ENCODE assay signal across 8 mouse cellular contexts in genomic region chr2:32625873-32626694, GRCm38 (mm10). TPM values are rescaled to one million over a fixed set of nuclear protein-coding genes. Genes with fewer than 3 reads are reported as not detected.
DNase-seq lines count a peak whose midpoint lies in the region; ATAC-seq and TF ChIP-seq lines count a peak whose summit lies in the region.
"Had no signal": no experiment of that assay in that cellular context is flagged by ENCODE, and none has a peak within 500 bp of the region (broad histone marks: within the 10 kb centered on the region; RNA-seq: fewer than 3 reads in every experiment).

No protein-coding gene starts in this region.

- intact Hi-C loops in heart, postnatal 36 days (cut with DNase I) = loop anchor here (10.0 kb wide), 1 partner anchor 229 kb away; no protein-coding TSS in a partner anchor

- DNase-seq in ES-E14 (ENCODE audit: low read depth, low spot score) = no peak
- DNase-seq in adrenal gland, postnatal 14 days = peak; percentile 89
- peak; percentile 63 for DNase-seq in heart, postnatal 36 days
- DNase-seq in limb, embryonic 11.5 days (ENCODE audit: low spot score) = no peak
- peak; percentile 74 for DNase-seq in right cerebral cortex, adult 18-20 months
- no peak for DNase-seq in thymus, postnatal 25 days

- peaks cover under 1% of the 10 kb centered on the region; the same call in 1 of the 2 replicates for H3K36me3 ChIP-seq in ES-E14 (ENCODE audit: control insufficient read depth, insufficient read depth, low read length, poor library complexity, severe bottlenecking)
- no peaks in the 10 kb centered on the region for H3K36me3 ChIP-seq in forebrain, embryonic 13.5 days (ENCODE audit: poor library complexity, severe bottlenecking)
- H3K36me3 ChIP-seq in limb, embryonic 11.5 days (ENCODE audit: control insufficient read depth, insufficient read depth, low read length) = no peaks in the 10 kb centered on the region

- peaks cover 1 to 44% of the 10 kb centered on the region in 2 experiments for H3K4me1 ChIP-seq in ES-E14 (ENCODE audit: control insufficient read depth in 2 of 2, insufficient read depth in 2 of 2, low read length in 2 of 2, poor library complexity in 1 of 2)
- H3K4me1 ChIP-seq in forebrain, embryonic 13.5 days = peaks cover 54% of the 10 kb centered on the region
- peaks cover 46% of the 10 kb centered on the region for H3K4me1 ChIP-seq in limb, embryonic 11.5 days (ENCODE audit: control insufficient read depth, insufficient read depth, low read length)

- no peak overlapping the region for H3K27ac ChIP-seq in ES-E14 (ENCODE audit: insufficient read depth, low read depth, low read length, poor library complexity, severe bottlenecking)
- peak overlapping the region; percentile 83 for H3K27ac ChIP-seq in forebrain, embryonic 13.5 days
- H3K27ac ChIP-seq in limb, embryonic 11.5 days (replicated peaks; ENCODE audit: low read depth, low read length) = peak overlapping the region; percentile 57
- H3K27ac ChIP-seq: macrophage had no signal

- no peak overlapping the region for H3K9ac ChIP-seq in ES-E14 (ENCODE audit: insufficient read depth, low read depth, low read length, poor library complexity, severe bottlenecking)
- H3K9ac ChIP-seq in forebrain, embryonic 13.5 days = peak overlapping the region; percentile 69
- H3K9ac ChIP-seq in limb, embryonic 11.5 days (ENCODE audit: low read length) = 0 out of 2 replicates have a peak overlapping the region, but pooled peaks have one; percentile 5

- no peaks in the 10 kb centered on the region for H3K27me3 ChIP-seq in forebrain, embryonic 13.5 days
- no peaks in the 10 kb centered on the region for H3K27me3 ChIP-seq in limb, embryonic 11.5 days (ENCODE audit: control insufficient read depth, insufficient read depth, low read length)

- in situ Hi-C loops in ES-E14 (cut with MboI; ENCODE audit: low sequenced_read_pairs in 2 of 2, unreplicated experiment in 2 of 2) = no loop called here

- WGBS in forebrain, embryonic 13.5 days = 56% methylated on average over 5 of the region's 5 CpGs
- WGBS in limb, embryonic 11.5 days = 37% methylated on average over 5 of the region's 5 CpGs

- no peak overlapping the region for H3K4me3 ChIP-seq in ES-E14 (ENCODE audit: insufficient read depth in 1 of 2, low read depth in 1 of 2, low read length in 2 of 2, poor library complexity in 1 of 2, severe bottlenecking in 1 of 2)
- peak overlapping the region; percentile 40 for H3K4me3 ChIP-seq in forebrain, embryonic 13.5 days
- no peak overlapping the region for H3K4me3 ChIP-seq in limb, embryonic 11.5 days (ENCODE audit: low read depth, low read length)

- H3K9me3 ChIP-seq in ES-E14 (ENCODE audit: control insufficient read depth, insufficient read depth, low read depth, low read length) = no peaks in the 10 kb centered on the region
- no peaks in the 10 kb centered on the region for H3K9me3 ChIP-seq in forebrain, embryonic 13.5 days (replicated peaks)
- H3K9me3 ChIP-seq in limb, embryonic 11.5 days (ENCODE audit: control insufficient read depth, low read length) = no peaks in the 10 kb centered on the region

- ATAC-seq in forebrain, embryonic 13.5 days = peak; percentile 13; the same call in 1 of the 2 replicates
- ATAC-seq in limb, embryonic 11.5 days (ENCODE audit: insufficient number of reproducible peaks, low FRiP score, low TSS enrichment, low read depth) = no peak

- peak overlapping the region; percentile 69 for H3K4me2 ChIP-seq in forebrain, embryonic 13.5 days
- peak overlapping the region; percentile 37 for H3K4me2 ChIP-seq in limb, embryonic 11.5 days (ENCODE audit: low read depth, severe bottlenecking)

TF ChIP-seq in ES-E14, 5 proteins besides CTCF, POLR2A, EP300 and RAD21:
- TF ChIP-seq HCFC1 (IDR thresholded peaks at IDR 0.05; ENCODE audit: borderline replicate concordance, insufficient read depth, low read length) (no peak), MAFK (IDR thresholded peaks at IDR 0.05; ENCODE audit: insufficient read depth, low read depth, low read length) (peak; percentile 54; the same call in 1 of the 2 replicates)
TF ChIP-seq in ES-E14: peak in this region for 1.

RNA-seq across cellular contexts. Expression of gene Ak1, which starts 4.5 kb away (rescaled TPM):
- total RNA-seq in ES-E14 (2012; rRNA removed) = 77.4 and 90.8 TPM in 2 replicates
- total RNA-seq in adrenal gland, postnatal 14 days (2021) = 53.2 and 61.4 TPM in 2 replicates
- polyA plus RNA-seq in forebrain, embryonic 13.5 days (2015; fragmentation: Nextera tagmentation; extraction: Ambion mirVana) = 48.8 and 48.9 TPM in 2 replicates
- total RNA-seq in heart, postnatal 36 days (2021) = 100 to 1,000 TPM; 631 to 727 TPM
- 25.4 and 29.8 TPM in 2 replicates for polyA plus RNA-seq in limb, embryonic 11.5 days (2014; fragmentation: Nextera tagmentation; extraction: Ambion mirVana)

RNA-seq across cellular contexts. Expression of gene Eng, which starts 20.3 kb away (rescaled TPM):
- total RNA-seq in ES-E14 (2012; rRNA removed) = 18.3 and 36.8 TPM in 2 replicates
- 105 and 106 TPM in 2 replicates for total RNA-seq in adrenal gland, postnatal 14 days (2021)
- polyA plus RNA-seq in forebrain, embryonic 13.5 days (2015; fragmentation: Nextera tagmentation; extraction: Ambion mirVana) = 20.4 and 21.2 TPM in 2 replicates
- total RNA-seq in heart, postnatal 36 days (2021) = 100 to 1,000 TPM; 123 to 136 TPM
- polyA plus RNA-seq in limb, embryonic 11.5 days (2014; fragmentation: Nextera tagmentation; extraction: Ambion mirVana) = 19.3 TPM in 2 replicates

RNA-seq across cellular contexts. Expression of gene St6galnac6, which starts 26.6 kb away (rescaled TPM):
- 18.0 and 27.2 TPM in 2 replicates for total RNA-seq in ES-E14 (2012; rRNA removed)
- 54.1 and 56.5 TPM in 2 replicates for total RNA-seq in adrenal gland, postnatal 14 days (2021)
- polyA plus RNA-seq in forebrain, embryonic 13.5 days (2015; fragmentation: Nextera tagmentation; extraction: Ambion mirVana) = 10.0 and 10.8 TPM in 2 replicates
- 100 to 1,000 TPM; 108 to 116 TPM for total RNA-seq in heart, postnatal 36 days (2021)
- 6.5 and 7.5 TPM in 2 replicates for polyA plus RNA-seq in limb, embryonic 11.5 days (2014; fragmentation: Nextera tagmentation; extraction: Ambion mirVana)

RNA-seq across cellular contexts. Expression of gene St6galnac4, which starts 39.2 kb away (rescaled TPM):
- total RNA-seq in ES-E14 (2012; rRNA removed) = 9.4 and 14.8 TPM in 2 replicates
- total RNA-seq in adrenal gland, postnatal 14 days (2021) = 12.0 and 13.5 TPM in 2 replicates
- polyA plus RNA-seq in forebrain, embryonic 13.5 days (2015; fragmentation: Nextera tagmentation; extraction: Ambion mirVana) = 14.5 and 16.5 TPM in 2 replicates
- total RNA-seq in heart, postnatal 36 days (2021) = 10 to 100 TPM; 18.7 to 21.7 TPM
- polyA plus RNA-seq in limb, embryonic 11.5 days (2014; fragmentation: Nextera tagmentation; extraction: Ambion mirVana) = 21.2 and 21.5 TPM in 2 replicates

RNA-seq across cellular contexts. Expression of gene 9430097D07Rik, which starts 50.6 kb away (rescaled TPM):
- 0.37 and 0.71 TPM in 2 replicates for total RNA-seq in ES-E14 (2012; rRNA removed)
- total RNA-seq in adrenal gland, postnatal 14 days (2021) = not detected in 2 replicates
- polyA plus RNA-seq in forebrain, embryonic 13.5 days (2015; fragmentation: Nextera tagmentation; extraction: Ambion mirVana) = 0.18 and 0.39 TPM in 2 replicates
- not detected for total RNA-seq in heart, postnatal 36 days (2021)
- 0.33 and 0.34 TPM in 2 replicates for polyA plus RNA-seq in limb, embryonic 11.5 days (2014; fragmentation: Nextera tagmentation; extraction: Ambion mirVana)
- polyA plus RNA-seq: macrophage had no signal

Comparison
In these comparisons a context has a peak if more than half of its experiments do, and no peak if none do; other contexts are left out.
1. DNase-seq: peak in adrenal gland, postnatal 14 days (single experiment), heart, postnatal 36 days (2 of 2) and right cerebral cortex, adult 18-20 months (single experiment); none in ES-E14 (single experiment), limb, embryonic 11.5 days (single experiment) and thymus, postnatal 25 days (single experiment).